Mouse (Mus musculus): ENCODE data around the gene Kank4.
"Not testable (repeated sequence)": the region's sequence is repeated elsewhere in the genome, so short reads cannot be mapped to it uniquely, and the experiment has no call there.

DNA sequence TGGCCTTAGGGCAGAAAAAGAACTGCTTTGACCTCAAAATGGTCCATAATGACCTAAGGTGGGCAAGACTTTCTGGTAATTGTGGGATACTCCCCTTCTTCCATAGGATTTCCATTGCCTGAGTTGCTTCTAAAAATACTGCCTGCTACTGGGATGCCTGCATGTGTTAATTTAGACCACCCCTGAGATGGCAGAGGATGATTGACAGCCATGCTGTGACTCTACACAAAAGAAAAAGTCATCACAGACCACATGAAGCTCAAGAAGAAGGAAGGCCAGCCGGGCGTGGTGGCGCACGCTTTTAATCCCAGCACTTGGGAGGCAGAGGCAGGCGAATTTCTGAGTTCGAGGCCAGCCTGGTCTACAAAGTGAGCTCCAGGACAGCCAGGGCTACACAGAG lies 23.9 kb upstream of the Kank4 start:
- not testable (repeated sequence) for TF ChIP-seq CTCF (IDR thresholded peaks at IDR 0.05; ENCODE audit: control insufficient read depth, insufficient read depth, low read length); POLR2A (IDR thresholded peaks at IDR 0.05; ENCODE audit: borderline replicate concordance, control insufficient read depth, low read depth, low read length)
